Mouse (Mus musculus) testis, adult 2 months (tissue): ENCODE results near the gene Rhou. TPM values are rescaled to one million over a fixed set of nuclear protein-coding genes. Genes with fewer than 3 reads are reported as not detected.

Source experiments
- H3K27ac ChIP-seq: fragments of 200-500 bp; 2 replicates; pipeline ENCODE4 v1.5.1; 2012; ENCODE audit warnings: low read depth, low read length; ENCODE audit not compliant: control insufficient read depth, insufficient read depth
- H3K27me3 ChIP-seq: fragments of 200-500 bp; 2 replicates; pipeline ENCODE4 v1.6.1; 2012; ENCODE audit warnings: mild to moderate bottlenecking, low read length, moderate library complexity; ENCODE audit not compliant: control insufficient read depth, insufficient read depth
- H3K36me3 ChIP-seq: fragments of 200-500 bp; 2 replicates; pipeline ENCODE4 v1.6.1; 2012; ENCODE audit warnings: mild to moderate bottlenecking, low read length; ENCODE audit not compliant: control insufficient read depth, insufficient read depth
- H3K4me1 ChIP-seq: fragments of 200-500 bp; 2 replicates; pipeline ENCODE4 v1.6.1; 2012; ENCODE audit warnings: low read length; ENCODE audit not compliant: control insufficient read depth, insufficient read depth
- H3K4me3 ChIP-seq: fragments of 200-500 bp; 2 replicates; pipeline ENCODE4 v1.5.1; 2012; ENCODE audit warnings: low read depth, mild to moderate bottlenecking, low read length, moderate library complexity, mixed read lengths; ENCODE audit not compliant: control insufficient read depth
- CTCF ChIP-seq: fragments of 200-500 bp; IDR thresholded peaks from 2 replicates; pipeline ENCODE4 v1.5.1; 2012; ENCODE audit warnings: low read depth, mild to moderate bottlenecking, inconsistent platforms, low read length, moderate library complexity; ENCODE audit not compliant: control insufficient read depth, insufficient read depth, insufficient replicate concordance
- POLR2A ChIP-seq: fragments of 200-500 bp; IDR thresholded peaks from 2 replicates; pipeline ENCODE4 v1.6.1; 2012; ENCODE audit warnings: low read depth, mild to moderate bottlenecking, inconsistent platforms, low read length, moderate library complexity; ENCODE audit not compliant: control insufficient read depth
- polyA plus RNA-seq: library from polyadenylated mRNA; depleted of rRNA; stranded (reverse); fragments of >200 nt; gene quantifications from 2 replicates; pipeline ENCODE4 v1.2.3, GENCODE M21; 2012

The Rhou gene
- polyA plus RNA-seq, 1 experiment = 7.6 TPM

DNA sequence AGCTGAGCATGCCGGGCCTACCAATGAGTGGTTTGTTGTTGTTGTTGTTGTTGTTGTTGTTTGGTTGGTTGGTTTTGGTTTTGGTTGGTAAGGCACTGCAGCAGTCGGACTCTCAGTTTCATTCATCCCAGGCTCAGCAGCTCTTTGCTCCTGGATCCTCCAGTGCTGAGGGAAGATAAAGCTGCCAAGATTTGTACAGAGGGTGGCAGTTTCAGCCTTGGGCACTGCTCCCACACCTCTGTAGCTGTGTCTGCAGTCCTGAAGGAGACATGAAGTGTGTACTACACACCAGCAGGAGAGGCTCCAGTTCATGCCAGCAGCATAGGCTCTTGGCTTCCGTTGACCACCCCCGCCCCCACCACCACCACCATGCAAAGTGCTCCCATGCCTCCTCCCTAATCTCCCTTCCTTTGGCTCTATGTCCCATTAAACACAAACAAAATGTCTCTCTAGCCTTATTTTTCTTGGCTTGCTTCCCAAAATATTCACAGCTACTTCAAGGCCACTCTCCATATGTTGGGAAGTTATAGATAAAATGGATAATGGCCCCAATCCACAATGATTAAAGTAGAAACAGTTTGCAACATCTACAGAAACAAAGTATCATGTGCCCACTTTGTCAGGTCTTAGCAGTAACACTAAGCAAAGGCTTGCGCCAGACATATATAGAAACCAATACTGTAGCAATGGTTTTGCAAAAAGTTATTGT is 2.2 kb upstream of the Rhou start:
- Histone ChIP-seq H3K27ac (no peak overlapping the region), H3K4me1 (peaks cover 8% of the 10 kb centered on the region), H3K4me3 (no peak overlapping the region), H3K36me3 (no peaks in the 10 kb centered on the region), H3K27me3 (peaks cover 8% of the 10 kb centered on the region)
- TF ChIP-seq CTCF = no peak
- TF ChIP-seq POLR2A = no peak

DNA sequence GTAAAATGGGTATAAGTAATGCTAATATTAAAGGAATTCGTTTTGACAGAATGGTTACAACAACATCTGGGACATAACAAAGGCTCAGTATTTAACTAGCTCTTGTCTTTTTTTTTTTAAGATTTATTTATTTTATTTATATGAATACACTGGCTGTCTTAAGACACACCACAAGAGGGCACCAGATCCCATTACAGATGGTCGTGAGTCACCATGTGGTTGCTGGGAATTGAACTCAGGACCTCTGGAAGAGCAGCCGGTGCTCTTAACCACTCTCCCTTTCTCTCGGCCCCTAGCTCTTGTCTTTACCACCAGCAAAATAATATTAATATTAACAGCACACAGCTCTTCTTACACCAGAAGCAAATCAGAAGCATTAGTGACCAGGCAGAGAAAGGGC is 1.1 kb upstream of the Rhou start:
- Histone ChIP-seq H3K27ac (no peak overlapping the region), H3K4me1 (peaks cover 8% of the 10 kb centered on the region), H3K27me3 (peaks cover 8% of the 10 kb centered on the region), H3K4me3 (no peak overlapping the region), H3K36me3 (no peaks in the 10 kb centered on the region)
- TF ChIP-seq POLR2A (no peak), CTCF (no peak)

DNA sequence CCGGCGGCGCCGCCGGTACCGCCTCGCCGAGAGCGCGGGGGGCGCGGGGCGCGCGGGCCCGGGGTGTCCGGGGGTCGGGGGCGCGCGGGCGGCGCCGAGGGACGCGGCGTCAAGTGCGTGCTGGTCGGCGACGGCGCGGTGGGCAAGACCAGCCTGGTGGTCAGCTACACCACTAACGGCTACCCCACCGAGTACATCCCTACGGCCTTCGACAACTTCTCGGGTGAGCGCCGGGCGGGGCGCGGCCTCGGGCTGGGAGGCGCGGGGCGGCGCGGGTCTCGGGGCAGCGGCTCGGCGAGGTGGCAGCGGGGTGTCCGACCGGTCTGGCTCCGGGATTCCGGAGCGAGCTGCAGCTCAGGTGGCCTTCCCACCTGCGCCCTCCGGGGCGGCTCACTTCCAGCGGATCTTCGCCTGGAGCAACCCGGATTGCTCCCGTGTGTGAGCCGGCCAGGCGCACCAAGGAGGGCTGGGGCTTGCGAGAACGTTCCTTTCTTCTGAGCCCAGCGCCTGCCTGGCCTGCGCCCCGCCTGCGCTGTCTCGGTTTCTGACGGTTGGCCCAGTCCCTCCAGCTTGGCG is 353 bp downstream of the Rhou start:
- peaks cover 5% of the 10 kb centered on the region for H3K4me1 ChIP-seq
- TF ChIP-seq POLR2A = no peak
- no peak for TF ChIP-seq CTCF
- H3K4me3 ChIP-seq = peak overlapping the region; percentile 90
- no peaks in the 10 kb centered on the region for H3K36me3 ChIP-seq
- H3K27me3 ChIP-seq = peaks cover 8% of the 10 kb centered on the region
- peak overlapping the region; percentile 72 for H3K27ac ChIP-seq

DNA sequence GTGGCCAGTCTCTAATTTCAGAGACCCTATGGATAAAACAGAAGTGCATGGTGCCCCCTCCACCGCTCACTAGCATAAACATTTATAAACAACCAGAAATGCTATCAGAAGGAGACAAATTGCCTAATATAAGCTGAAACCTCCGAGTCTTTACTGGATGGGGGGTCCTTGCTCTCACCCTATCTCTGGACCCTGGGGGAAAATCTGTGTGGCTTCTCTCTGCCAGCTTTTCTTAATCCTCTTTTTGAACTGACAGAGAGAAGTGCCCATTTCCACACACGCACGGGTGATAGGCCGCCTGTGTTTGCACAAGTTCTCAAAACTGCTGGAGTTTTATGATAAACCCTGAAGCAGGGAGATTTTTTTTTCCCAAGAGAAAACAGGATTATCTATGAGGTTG is 1.0 kb downstream of the Rhou start:
- Histone ChIP-seq H3K27ac (no peak overlapping the region), H3K4me1 (peaks cover 5% of the 10 kb centered on the region), H3K4me3 (no peak overlapping the region; the same call in 1 of the 2 replicates), H3K27me3 (peaks cover 8% of the 10 kb centered on the region), H3K36me3 (no peaks in the 10 kb centered on the region)
- no peak for TF ChIP-seq CTCF
- TF ChIP-seq POLR2A = no peak

DNA sequence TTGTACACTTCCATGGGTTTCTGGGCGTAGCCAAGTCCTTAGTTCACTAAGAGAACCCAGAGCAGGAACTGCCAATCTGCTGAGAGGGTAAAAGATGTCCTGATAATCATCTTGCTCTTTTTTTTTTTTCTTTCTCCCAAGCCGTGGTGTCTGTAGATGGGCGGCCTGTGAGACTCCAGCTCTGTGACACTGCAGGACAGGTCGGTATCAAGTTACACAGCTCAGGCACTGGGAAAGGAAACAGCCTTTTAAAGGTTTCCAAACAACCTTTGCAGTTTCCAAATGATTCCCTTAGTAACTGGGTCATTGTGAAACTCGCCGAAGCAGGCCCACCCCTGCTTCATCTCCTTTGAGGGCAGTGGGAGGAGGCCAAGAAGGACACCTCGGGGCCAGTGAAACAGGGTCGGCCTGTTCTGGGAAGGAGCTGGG is 1.6 kb downstream of the Rhou start:
- peaks cover 8% of the 10 kb centered on the region for H3K27me3 ChIP-seq
- no peaks in the 10 kb centered on the region for H3K36me3 ChIP-seq
- TF ChIP-seq POLR2A (no peak), CTCF (no peak)
- peaks cover 5% of the 10 kb centered on the region for H3K4me1 ChIP-seq
- H3K4me3 ChIP-seq = no peak overlapping the region
- H3K27ac ChIP-seq = no peak overlapping the region

DNA sequence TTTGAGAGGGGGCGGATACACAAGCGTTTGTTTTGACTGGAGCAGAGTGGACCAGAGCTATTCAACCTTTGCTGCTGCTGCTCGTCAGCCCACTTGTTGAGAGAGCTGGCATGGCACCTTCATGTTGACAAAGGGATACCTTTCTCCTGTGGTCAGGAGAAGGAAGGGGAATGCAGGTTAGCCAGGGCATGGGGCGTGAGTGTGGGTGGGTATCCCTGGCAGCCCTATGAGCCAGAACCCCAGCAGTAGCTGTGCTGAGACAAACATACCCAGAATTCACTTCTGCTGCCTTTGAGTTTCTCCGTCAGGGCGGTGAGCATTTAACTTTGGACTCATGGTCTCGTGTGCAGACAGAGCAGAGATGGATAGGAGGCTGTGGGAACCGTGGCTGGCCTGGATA is 4.1 kb downstream of the Rhou start:
- TF ChIP-seq CTCF = no peak
- no peak for TF ChIP-seq POLR2A

DNA sequence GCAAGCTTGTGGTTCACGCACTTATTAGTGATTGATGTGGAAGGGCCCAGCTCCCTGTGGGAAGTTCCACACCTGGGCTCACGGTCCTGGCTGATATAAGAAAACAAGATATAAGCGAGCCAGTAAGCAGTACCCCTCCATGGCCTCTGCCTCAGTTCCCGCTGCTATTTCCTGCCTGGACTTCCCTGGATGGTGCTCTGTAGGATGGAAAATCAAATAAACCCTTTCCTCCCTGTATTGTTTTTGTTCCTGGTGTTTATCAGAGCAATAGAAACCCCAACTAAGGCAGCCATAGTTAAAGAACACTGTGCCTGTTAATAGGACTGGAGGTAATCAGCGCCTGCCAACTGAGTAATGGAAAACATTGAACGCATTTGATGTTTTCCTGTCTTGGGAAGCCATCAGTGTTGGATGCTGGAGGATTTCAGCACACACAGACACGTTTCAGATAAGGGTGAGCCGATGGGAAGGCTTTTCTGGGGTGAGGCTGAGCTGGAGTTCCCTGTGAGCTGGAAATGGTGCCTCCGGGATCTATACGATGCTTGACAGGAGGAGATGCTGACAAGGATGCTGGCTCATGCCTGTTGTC is 5.8 kb downstream of the Rhou start:
- no peak overlapping the region for H3K27ac ChIP-seq
- H3K4me3 ChIP-seq = no peak overlapping the region
- H3K4me1 ChIP-seq = no peaks in the 10 kb centered on the region
- H3K36me3 ChIP-seq = no peaks in the 10 kb centered on the region
- no peak for TF ChIP-seq POLR2A
- TF ChIP-seq CTCF = no peak
- no peaks in the 10 kb centered on the region for H3K27me3 ChIP-seq

More for the DNA sequence above, 4.1 kb downstream of the Rhou start:
- Histone ChIP-seq H3K36me3 (no peaks in the 10 kb centered on the region), H3K4me1 (peaks cover 5% of the 10 kb centered on the region), H3K27me3 (peaks cover 8% of the 10 kb centered on the region), H3K27ac (no peak overlapping the region), H3K4me3 (no peak overlapping the region)
